Mouse (Mus musculus) T-helper 2 cell (primary cell): ENCODE measurements around the gene Olfr722.
"Not testable (repeated sequence)": the region's sequence is repeated elsewhere in the genome, so short reads cannot be mapped to it uniquely, and the experiment has no call there.

ENCODE experiments used
- in situ Hi-C: fragments of 300-600 bp; cut with MboI, MseI; formaldehyde crosslinking; loops from one replicate; pipeline ENCODE4 v1.15.1; 2025; ENCODE audit warnings: high pct_unique_total_duplicates

Olfr722 gene

DNA sequence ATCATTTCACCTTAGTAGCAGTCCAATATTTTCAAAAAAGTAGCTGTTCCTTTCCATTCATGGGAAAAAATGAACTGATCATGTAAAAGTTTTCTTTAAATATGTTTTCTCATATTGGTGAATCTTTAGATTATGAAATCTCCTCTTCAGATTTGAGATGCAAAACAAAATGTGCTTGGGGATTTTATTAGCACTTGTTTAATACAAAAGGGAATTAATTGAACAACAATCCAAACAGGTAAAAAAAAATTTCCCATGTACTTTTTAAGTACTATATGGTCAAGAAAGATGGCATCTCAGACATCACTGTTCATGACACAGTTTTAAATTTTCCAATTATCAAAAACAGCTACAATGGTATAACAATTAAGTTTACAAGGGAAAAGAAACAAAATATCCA, at the start of gene Olfr722:
Gene Olfr722, minus strand, starts transcription at position 101 of the 400 bp plus-strand sequence.
- in situ Hi-C loops = no loop called here

DNA sequence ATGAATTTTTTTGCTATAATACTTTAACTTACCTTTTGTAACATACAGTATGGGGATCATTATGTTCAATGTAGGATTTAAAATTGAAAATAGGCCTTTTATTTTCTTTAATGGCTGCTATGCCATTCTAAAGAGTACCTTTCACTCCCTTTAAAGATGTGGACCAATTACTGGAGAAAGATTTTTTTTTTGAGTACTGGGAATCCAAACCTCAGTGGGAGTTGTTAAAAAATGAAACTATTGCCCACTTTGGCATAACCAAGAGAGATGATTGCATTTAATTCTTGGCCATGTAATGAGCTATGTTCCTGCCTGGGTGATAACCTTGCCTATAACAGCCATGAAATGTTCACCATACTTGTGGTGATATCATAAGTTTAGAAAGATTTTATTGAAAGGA, 29.9 kb upstream of the Olfr722 start, which contains the start of gene Olfr723:
Gene Olfr723, minus strand, starts transcription at position 101 of the 400 bp plus-strand sequence.
- in situ Hi-C loops = not testable (repeated sequence)

DNA sequence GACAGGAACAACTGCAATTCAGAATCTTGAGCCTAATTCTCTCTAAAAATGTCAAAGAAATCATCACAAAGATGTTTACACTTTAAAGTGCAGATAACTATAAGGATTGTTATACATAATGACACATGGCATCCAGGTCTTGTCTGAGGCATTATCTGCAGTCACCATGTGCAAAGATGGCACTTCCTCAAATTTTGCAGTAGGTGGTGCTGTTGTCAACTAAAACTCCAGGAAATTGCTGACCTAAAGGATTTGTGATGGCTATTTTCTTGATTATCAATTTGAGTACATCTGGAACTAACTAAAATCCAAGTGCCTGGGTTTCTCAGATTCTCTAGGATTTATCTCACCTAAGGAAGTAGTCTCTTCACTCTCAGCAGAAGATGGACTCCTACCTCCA, 41.4 kb downstream of the Olfr722 start:
- in situ Hi-C loops = loop anchor here (25.0 kb wide), 1 partner anchor 902 kb away; no protein-coding TSS in a partner anchor
